Mouse (Mus musculus): Measurements from ENCODE around the gene Otx2. TPM values are rescaled to one million over a fixed set of nuclear protein-coding genes. Genes with fewer than 3 reads are reported as not detected.

Gene Otx2
- polyA plus RNA-seq, 1 experiment = not detected

GRCm38 (mm10) chr14:48709371-48710061 is 35.9 kb upstream of the Otx2 start:
- no peak overlapping the region for H3K4me3 ChIP-seq (ENCODE audit: insufficient read depth, low read depth, low read length)
- no peak for DNase-seq
- H3K36me3 ChIP-seq (ENCODE audit: control insufficient read depth, insufficient read depth, low read length) = no peaks in the 10 kb centered on the region
- H3K27me3 ChIP-seq (replicated peaks; ENCODE audit: control insufficient read depth, insufficient read depth, low read length) = no peaks in the 10 kb centered on the region; the same call in 1 of the 2 replicates
- no peaks in the 10 kb centered on the region for H3K4me1 ChIP-seq (ENCODE audit: control insufficient read depth, insufficient read depth, low read length)
- no peak for TF ChIP-seq CTCF (conservative IDR thresholded peaks at IDR 0.05; ENCODE audit: insufficient read depth, insufficient read length, low read depth, low read length)
- no peak for TF ChIP-seq POLR2A (IDR thresholded peaks at IDR 0.05; ENCODE audit: low read depth, low read length)
- no peak overlapping the region for H3K27ac ChIP-seq (ENCODE audit: insufficient read depth, low read depth, low read length)
- 6% methylated on average over 20 of the region's 20 CpGs for WGBS

GRCm38 (mm10) chr14:48707844-48708383 is 34.3 kb upstream of the Otx2 start:
- Histone ChIP-seq H3K4me3 (ENCODE audit: insufficient read depth, low read depth, low read length) (no peak overlapping the region), H3K4me1 (ENCODE audit: control insufficient read depth, insufficient read depth, low read length) (no peaks in the 10 kb centered on the region), H3K36me3 (ENCODE audit: control insufficient read depth, insufficient read depth, low read length) (no peaks in the 10 kb centered on the region), H3K27ac (ENCODE audit: insufficient read depth, low read depth, low read length) (no peak overlapping the region), H3K27me3 (replicated peaks; ENCODE audit: control insufficient read depth, insufficient read depth, low read length) (no peaks in the 10 kb centered on the region; the same call in 1 of the 2 replicates)
- TF ChIP-seq CTCF (conservative IDR thresholded peaks at IDR 0.05; ENCODE audit: insufficient read depth, insufficient read length, low read depth, low read length) (no peak), POLR2A (IDR thresholded peaks at IDR 0.05; ENCODE audit: low read depth, low read length) (no peak)
- no peak for DNase-seq
- 20% methylated on average over 6 of the region's 6 CpGs for WGBS

GRCm38 (mm10) chr14:48707391-48707790 is 33.8 kb upstream of the Otx2 start:
- Histone ChIP-seq H3K36me3 (ENCODE audit: control insufficient read depth, insufficient read depth, low read length) (no peaks in the 10 kb centered on the region), H3K27me3 (replicated peaks; ENCODE audit: control insufficient read depth, insufficient read depth, low read length) (no peaks in the 10 kb centered on the region; the same call in 1 of the 2 replicates), H3K4me3 (ENCODE audit: insufficient read depth, low read depth, low read length) (no peak overlapping the region), H3K27ac (ENCODE audit: insufficient read depth, low read depth, low read length) (no peak overlapping the region), H3K4me1 (ENCODE audit: control insufficient read depth, insufficient read depth, low read length) (no peaks in the 10 kb centered on the region)
- no peak for DNase-seq
- no peak for TF ChIP-seq POLR2A (IDR thresholded peaks at IDR 0.05; ENCODE audit: low read depth, low read length)
- no peak for TF ChIP-seq CTCF (conservative IDR thresholded peaks at IDR 0.05; ENCODE audit: insufficient read depth, insufficient read length, low read depth, low read length)
- WGBS = 69% methylated on average over 5 of the region's 5 CpGs

DNA sequence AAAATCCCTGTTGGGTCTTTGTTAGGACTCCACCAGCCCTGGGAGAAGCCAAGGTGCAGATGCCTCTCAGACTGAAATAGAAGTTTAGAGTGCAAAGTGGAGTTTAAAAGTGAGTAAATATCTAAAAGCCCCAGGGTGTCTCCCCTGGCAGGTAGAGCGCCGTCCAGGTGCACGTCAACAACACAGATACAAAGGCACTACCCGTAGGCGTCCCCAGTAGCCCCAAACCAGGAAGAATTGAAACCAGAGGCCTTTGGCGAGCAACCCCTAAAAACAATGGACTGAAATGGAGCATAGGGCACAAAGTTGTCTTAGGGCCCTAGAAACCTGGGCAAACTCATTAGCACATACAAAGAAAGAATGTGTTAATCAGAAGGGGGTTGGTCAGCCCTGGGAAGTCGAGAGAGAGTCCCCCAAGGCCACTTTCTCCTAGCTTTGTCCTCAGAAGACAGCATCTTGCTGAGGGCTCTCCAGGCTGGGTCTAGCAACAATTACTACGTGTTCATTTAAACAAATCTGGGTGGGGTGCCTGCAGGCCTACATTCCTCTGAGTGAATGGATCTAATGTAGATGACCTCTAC is 27.3 kb upstream of the Otx2 start:
- Histone ChIP-seq H3K36me3 (ENCODE audit: control insufficient read depth, insufficient read depth, low read length) (no peaks in the 10 kb centered on the region), H3K27ac (ENCODE audit: insufficient read depth, low read depth, low read length) (no peak overlapping the region), H3K4me3 (ENCODE audit: insufficient read depth, low read depth, low read length) (no peak overlapping the region), H3K27me3 (replicated peaks; ENCODE audit: control insufficient read depth, insufficient read depth, low read length) (no peaks in the 10 kb centered on the region), H3K4me1 (ENCODE audit: control insufficient read depth, insufficient read depth, low read length) (no peaks in the 10 kb centered on the region)
- no peak for DNase-seq
- TF ChIP-seq CTCF (conservative IDR thresholded peaks at IDR 0.05; ENCODE audit: insufficient read depth, insufficient read length, low read depth, low read length) (no peak), POLR2A (IDR thresholded peaks at IDR 0.05; ENCODE audit: low read depth, low read length) (no peak)
- WGBS = 68% methylated on average over 8 of the region's 8 CpGs

DNA sequence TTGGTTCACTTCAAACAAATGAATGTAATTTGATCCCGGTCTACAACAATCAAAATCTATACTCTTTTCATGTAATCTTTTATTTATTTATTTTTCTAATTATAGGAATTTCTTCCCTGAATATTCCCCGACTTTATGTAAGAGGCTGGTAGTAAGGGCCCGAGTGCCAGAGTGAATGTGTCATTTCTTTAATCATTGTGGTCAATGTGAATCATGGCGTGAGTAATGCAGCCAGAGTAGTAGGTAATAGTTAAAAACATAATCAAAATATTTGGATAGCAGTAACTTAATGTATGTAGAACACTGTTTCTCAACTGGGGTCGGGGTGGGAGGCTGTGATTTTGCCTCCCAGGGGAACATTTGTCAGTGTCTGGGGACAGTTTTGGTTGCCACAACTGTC is 6.0 kb upstream of the Otx2 start:
- no peaks in the 10 kb centered on the region for H3K36me3 ChIP-seq (ENCODE audit: control insufficient read depth, insufficient read depth, low read length)
- no peak for TF ChIP-seq CTCF (conservative IDR thresholded peaks at IDR 0.05; ENCODE audit: insufficient read depth, insufficient read length, low read depth, low read length)
- no peak for TF ChIP-seq POLR2A (IDR thresholded peaks at IDR 0.05; ENCODE audit: low read depth, low read length)
- no peak overlapping the region for H3K4me3 ChIP-seq (ENCODE audit: insufficient read depth, low read depth, low read length)
- WGBS = 74% methylated on average over 5 of the region's 5 CpGs
- no peak overlapping the region for H3K27ac ChIP-seq (ENCODE audit: insufficient read depth, low read depth, low read length)
- DNase-seq = no peak
- no peaks in the 10 kb centered on the region for H3K4me1 ChIP-seq (ENCODE audit: control insufficient read depth, insufficient read depth, low read length)
- no peaks in the 10 kb centered on the region; the same call in none of the 2 replicates for H3K27me3 ChIP-seq (replicated peaks; ENCODE audit: control insufficient read depth, insufficient read depth, low read length)

- H3K36me3 ChIP-seq (ENCODE audit: control insufficient read depth, insufficient read depth, low read length) = no peaks in the 10 kb centered on the region
- no peaks in the 10 kb centered on the region; the same call in none of the 2 replicates for H3K27me3 ChIP-seq (replicated peaks; ENCODE audit: control insufficient read depth, insufficient read depth, low read length)
- no peak for DNase-seq
- no peaks in the 10 kb centered on the region for H3K4me1 ChIP-seq (ENCODE audit: control insufficient read depth, insufficient read depth, low read length)
- H3K27ac ChIP-seq (ENCODE audit: insufficient read depth, low read depth, low read length) = no peak overlapping the region
- 78% methylated on average over 3 of the region's 3 CpGs for WGBS
- H3K4me3 ChIP-seq (ENCODE audit: insufficient read depth, low read depth, low read length) = no peak overlapping the region
- TF ChIP-seq POLR2A (IDR thresholded peaks at IDR 0.05; ENCODE audit: low read depth, low read length) = no peak
Measured at GRCm38 (mm10) chr14:48678674-48679073, 5.1 kb upstream of the Otx2 start.

DNA sequence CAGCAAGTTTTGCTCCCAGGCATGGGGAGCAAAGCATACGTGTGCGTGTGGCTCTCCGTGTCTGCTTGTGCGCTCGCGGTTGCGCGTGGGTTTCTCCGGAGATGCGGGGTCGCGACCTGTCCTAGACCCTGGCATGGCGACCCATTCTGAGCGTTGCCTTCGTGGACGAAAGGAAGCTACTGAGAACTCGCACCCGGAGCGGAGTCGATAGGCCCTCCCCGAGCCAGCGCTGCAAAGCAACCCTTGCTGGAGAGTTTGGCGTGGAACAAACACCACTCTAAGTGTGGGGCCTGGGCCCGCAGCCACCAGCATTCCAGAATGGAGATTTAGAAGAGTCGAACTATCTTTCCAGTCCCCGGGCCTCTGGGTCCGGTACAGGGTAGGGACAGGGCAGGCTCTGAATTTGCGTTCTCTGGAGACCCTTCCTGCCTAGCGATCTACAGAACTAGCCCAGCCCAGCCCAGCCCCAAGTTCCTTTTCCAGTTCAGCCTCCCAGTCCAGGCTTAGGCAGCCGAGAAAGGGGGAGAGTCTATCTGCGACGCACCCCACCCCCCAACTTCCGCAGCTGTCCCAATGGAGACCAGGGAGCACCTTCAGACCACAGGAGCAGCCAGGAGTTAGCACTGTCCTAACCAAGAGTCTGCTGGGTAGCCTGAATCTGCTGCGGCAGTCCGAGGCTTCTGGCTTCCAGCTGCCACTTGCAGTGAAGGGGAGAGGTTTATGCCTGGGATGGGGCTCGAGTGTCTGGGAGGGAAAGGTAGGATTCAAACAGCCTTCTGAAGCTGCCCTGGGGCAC is 615 bp upstream of the Otx2 start:
- Histone ChIP-seq H3K4me3 (ENCODE audit: insufficient read depth, low read depth, low read length) (no peak overlapping the region), H3K36me3 (ENCODE audit: control insufficient read depth, insufficient read depth, low read length) (no peaks in the 10 kb centered on the region), H3K4me1 (ENCODE audit: control insufficient read depth, insufficient read depth, low read length) (no peaks in the 10 kb centered on the region), H3K27me3 (replicated peaks; ENCODE audit: control insufficient read depth, insufficient read depth, low read length) (peaks cover 6% of the 10 kb centered on the region), H3K27ac (ENCODE audit: insufficient read depth, low read depth, low read length) (no peak overlapping the region)
- DNase-seq = no peak
- WGBS = 3% methylated on average over 36 of the region's 36 CpGs
- TF ChIP-seq CTCF (conservative IDR thresholded peaks at IDR 0.05; ENCODE audit: insufficient read depth, insufficient read length, low read depth, low read length) = no peak
- no peak for TF ChIP-seq POLR2A (IDR thresholded peaks at IDR 0.05; ENCODE audit: low read depth, low read length)

Measured in kidney, adult 2 months (tissue).